Mouse (Mus musculus): ENCODE data around the gene Slc24a3.

DNA sequence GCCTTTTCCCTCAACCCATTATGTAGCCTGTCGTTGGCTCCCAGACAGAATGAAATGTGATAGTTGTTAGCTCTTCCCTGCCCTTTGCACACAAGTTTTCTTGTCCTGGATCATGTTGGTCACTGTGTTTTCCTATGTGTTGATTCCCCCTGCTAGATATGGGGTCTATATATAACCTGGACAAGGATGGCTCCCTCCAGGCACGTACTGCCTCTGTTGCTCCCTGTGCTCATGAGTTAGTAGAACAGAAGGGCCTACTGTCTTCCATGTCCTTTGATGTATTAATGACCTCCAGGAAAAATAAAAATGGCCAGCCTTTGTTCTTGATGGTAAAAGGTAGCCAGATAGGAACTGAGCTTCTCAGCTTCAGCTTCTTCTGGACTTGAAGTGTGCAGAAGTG is 251.5 kb downstream of the Slc24a3 start:
- no peak for TF ChIP-seq EP300 (IDR thresholded peaks at IDR 0.05; ENCODE audit: low read depth)
- TF ChIP-seq CTCF (IDR thresholded peaks at IDR 0.05; ENCODE audit: low read depth): no peak

All from liver, embryonic 14.5 days (tissue).